Mouse (Mus musculus): Measurements from ENCODE around the gene Elavl2. TPM values are rescaled to one million over a fixed set of nuclear protein-coding genes. Genes with fewer than 3 reads are reported as not detected.

Elavl2 gene
- total and polyA plus RNA-seq, 2 experiments from 2014 or later = 80.6 to 107 TPM

GRCm38 (mm10) chr4:91387701-91388100 lies 12.9 kb downstream of the Elavl2 start:
- Histone ChIP-seq H3K9ac (replicated peaks; ENCODE audit: low read length, poor library complexity, severe bottlenecking) (no peak overlapping the region), H3K27ac (ENCODE audit: low read depth, low read length) (no peak overlapping the region), H3K4me2 (ENCODE audit: low read depth, low read length, poor library complexity, severe bottlenecking) (no peak overlapping the region), H3K27me3 (ENCODE audit: insufficient read depth, low read length) (no peaks in the 10 kb centered on the region), H3K36me3 (ENCODE audit: insufficient read depth, low read length) (no peaks in the 10 kb centered on the region), H3K4me1 (ENCODE audit: insufficient read depth, low read length) (no peaks in the 10 kb centered on the region), H3K9me3 (ENCODE audit: low read length) (no peaks in the 10 kb centered on the region), H3K4me3 (ENCODE audit: low read depth, low read length) (no peak overlapping the region)
- ATAC-seq (ENCODE audit: low FRiP score) = no peak
- peak; percentile 62 for TF ChIP-seq CTCF (IDR thresholded peaks at IDR 0.05)
- DNase-seq (ENCODE audit: low spot score) = no peak
- WGBS = 91% methylated on average over 3 of the region's 3 CpGs

GRCm38 (mm10) chr4:91381201-91381627 lies 19.4 kb downstream of the Elavl2 start:
- peak; percentile 71 for DNase-seq (ENCODE audit: low spot score)
- ATAC-seq (ENCODE audit: low FRiP score) = peak; percentile 21; the same call in 1 of the 2 replicates
- peak overlapping the region; percentile 71 for H3K4me2 ChIP-seq (ENCODE audit: low read depth, low read length, poor library complexity, severe bottlenecking)
- peak overlapping the region; percentile 56 for H3K9ac ChIP-seq (replicated peaks; ENCODE audit: low read length, poor library complexity, severe bottlenecking)
- H3K27ac ChIP-seq (ENCODE audit: low read depth, low read length) = peak overlapping the region; percentile 57
- no peaks in the 10 kb centered on the region for H3K9me3 ChIP-seq (ENCODE audit: low read length)
- H3K4me3 ChIP-seq (ENCODE audit: low read depth, low read length) = peak overlapping the region; percentile 47
- H3K27me3 ChIP-seq (ENCODE audit: insufficient read depth, low read length) = no peaks in the 10 kb centered on the region
- H3K36me3 ChIP-seq (ENCODE audit: insufficient read depth, low read length) = no peaks in the 10 kb centered on the region
- WGBS = 2% methylated on average over 13 of the region's 13 CpGs
- peak; percentile 69 for TF ChIP-seq CTCF (IDR thresholded peaks at IDR 0.05)
- peaks cover 5% of the 10 kb centered on the region; the same call in 1 of the 2 replicates for H3K4me1 ChIP-seq (ENCODE audit: insufficient read depth, low read length)

- Histone ChIP-seq H3K9ac (replicated peaks; ENCODE audit: low read length, poor library complexity, severe bottlenecking) (peak overlapping the region; percentile 56), H3K27ac (ENCODE audit: low read depth, low read length) (peak overlapping the region; percentile 57), H3K4me1 (ENCODE audit: insufficient read depth, low read length) (peaks cover 5% of the 10 kb centered on the region; the same call in 1 of the 2 replicates), H3K4me3 (ENCODE audit: low read depth, low read length) (peak overlapping the region; percentile 47), H3K9me3 (ENCODE audit: low read length) (no peaks in the 10 kb centered on the region), H3K27me3 (ENCODE audit: insufficient read depth, low read length) (no peaks in the 10 kb centered on the region), H3K4me2 (ENCODE audit: low read depth, low read length, poor library complexity, severe bottlenecking) (peak overlapping the region; percentile 71), H3K36me3 (ENCODE audit: insufficient read depth, low read length) (no peaks in the 10 kb centered on the region)
- 2% methylated on average over 24 of the region's 24 CpGs for WGBS
- DNase-seq (ENCODE audit: low spot score) (no peak), ATAC-seq (ENCODE audit: low FRiP score) (no peak)
- TF ChIP-seq CTCF (IDR thresholded peaks at IDR 0.05) = no peak
These were observed 20.1 kb downstream of the Elavl2 start for GRCm38 (mm10) chr4:91380341-91381117.

GRCm38 (mm10) chr4:91379559-91379958 lies 21.0 kb downstream of the Elavl2 start:
- H3K4me3 ChIP-seq (ENCODE audit: low read depth, low read length) = no peak overlapping the region; the same call in 1 of the 2 replicates
- no peak for DNase-seq (ENCODE audit: low spot score)
- H3K4me2 ChIP-seq (ENCODE audit: low read depth, low read length, poor library complexity, severe bottlenecking) = peak overlapping the region; percentile 71; the same call in 1 of the 2 replicates
- H3K36me3 ChIP-seq (ENCODE audit: insufficient read depth, low read length) = no peaks in the 10 kb centered on the region
- H3K9ac ChIP-seq (replicated peaks; ENCODE audit: low read length, poor library complexity, severe bottlenecking) = no peak overlapping the region
- no peaks in the 10 kb centered on the region for H3K27me3 ChIP-seq (ENCODE audit: insufficient read depth, low read length)
- ATAC-seq (ENCODE audit: low FRiP score) = no peak
- 7% methylated on average over 9 of the region's 9 CpGs for WGBS
- H3K4me1 ChIP-seq (ENCODE audit: insufficient read depth, low read length) = peaks cover 5% of the 10 kb centered on the region; the same call in 1 of the 2 replicates
- H3K27ac ChIP-seq (ENCODE audit: low read depth, low read length) = no peak overlapping the region
- no peaks in the 10 kb centered on the region for H3K9me3 ChIP-seq (ENCODE audit: low read length)
- peak; percentile 25; the same call in 1 of the 2 replicates for TF ChIP-seq CTCF (IDR thresholded peaks at IDR 0.05)

GRCm38 (mm10) chr4:91376317-91376910 lies 24.2 kb downstream of the Elavl2 start:
- H3K27ac ChIP-seq (ENCODE audit: low read depth, low read length) = peak overlapping the region; percentile 84
- H3K9ac ChIP-seq (replicated peaks; ENCODE audit: low read length, poor library complexity, severe bottlenecking) = peak overlapping the region; percentile 83
- ATAC-seq (ENCODE audit: low FRiP score) = peak; percentile 93
- peak overlapping the region; percentile 88 for H3K4me3 ChIP-seq (ENCODE audit: low read depth, low read length)
- under 1% methylated on average over 28 of the region's 28 CpGs for WGBS
- TF ChIP-seq CTCF (IDR thresholded peaks at IDR 0.05) = peak; percentile 41
- no peaks in the 10 kb centered on the region for H3K27me3 ChIP-seq (ENCODE audit: insufficient read depth, low read length)
- H3K4me2 ChIP-seq (ENCODE audit: low read depth, low read length, poor library complexity, severe bottlenecking) = peak overlapping the region; percentile 78
- H3K36me3 ChIP-seq (ENCODE audit: insufficient read depth, low read length) = no peaks in the 10 kb centered on the region
- no peaks in the 10 kb centered on the region for H3K9me3 ChIP-seq (ENCODE audit: low read length)
- H3K4me1 ChIP-seq (ENCODE audit: insufficient read depth, low read length) = peaks cover 2% of the 10 kb centered on the region; the same call in 1 of the 2 replicates
- DNase-seq (ENCODE audit: low spot score) = peak; percentile 100

- 0% methylated on average over 7 of the region's 7 CpGs for WGBS
- no peak for TF ChIP-seq CTCF (IDR thresholded peaks at IDR 0.05)
- H3K4me3 ChIP-seq (ENCODE audit: low read depth, low read length) = peak overlapping the region; percentile 88
- ATAC-seq (ENCODE audit: low FRiP score) (no peak), DNase-seq (ENCODE audit: low spot score) (no peak)
- peak overlapping the region; percentile 83 for H3K9ac ChIP-seq (replicated peaks; ENCODE audit: low read length, poor library complexity, severe bottlenecking)
- H3K4me2 ChIP-seq (ENCODE audit: low read depth, low read length, poor library complexity, severe bottlenecking) = peak overlapping the region; percentile 78
- H3K27ac ChIP-seq (ENCODE audit: low read depth, low read length) = peak overlapping the region; percentile 84
- H3K36me3 ChIP-seq (ENCODE audit: insufficient read depth, low read length) = no peaks in the 10 kb centered on the region
- H3K9me3 ChIP-seq (ENCODE audit: low read length) = no peaks in the 10 kb centered on the region
- H3K27me3 ChIP-seq (ENCODE audit: insufficient read depth, low read length) = no peaks in the 10 kb centered on the region
- peaks cover 2% of the 10 kb centered on the region; the same call in 1 of the 2 replicates for H3K4me1 ChIP-seq (ENCODE audit: insufficient read depth, low read length)
These were observed 25.3 kb downstream of the Elavl2 start for GRCm38 (mm10) chr4:91375372-91375687.
